Mouse (Mus musculus): Measurements from ENCODE around the gene Ltb4r2.

Ltb4r2 gene

GRCm38 (mm10) chr14:55730116-55730515 lies 31.1 kb upstream of the Ltb4r2 start:
- no peak for TF ChIP-seq CTCF (conservative IDR thresholded peaks at IDR 0.05; ENCODE audit: low read length)
- TF ChIP-seq NANOG (IDR thresholded peaks at IDR 0.05; ENCODE audit: borderline replicate concordance, low read length) = no peak
- no peak for TF ChIP-seq POU5F1 (IDR thresholded peaks at IDR 0.05; ENCODE audit: borderline replicate concordance, low read length)
- H3K27me3 ChIP-seq (ENCODE audit: insufficient read depth, low read length) = peaks cover 26% of the 10 kb centered on the region

GRCm38 (mm10) chr14:55730531-55731032 lies 30.6 kb upstream of the Ltb4r2 start:
- no peaks in the 10 kb centered on the region for H3K9me3 ChIP-seq (ENCODE audit: low read length)
- TF ChIP-seq NANOG (IDR thresholded peaks at IDR 0.05; ENCODE audit: borderline replicate concordance, low read length) = no peak
- no peak for TF ChIP-seq CTCF (conservative IDR thresholded peaks at IDR 0.05; ENCODE audit: low read length)
- TF ChIP-seq POU5F1 (IDR thresholded peaks at IDR 0.05; ENCODE audit: borderline replicate concordance, low read length) = no peak
- peaks cover 29% of the 10 kb centered on the region for H3K27me3 ChIP-seq (ENCODE audit: insufficient read depth, low read length)
- H3K4me3 ChIP-seq (replicated peaks; ENCODE audit: low read length) = no peak overlapping the region
- H3K4me1 ChIP-seq (replicated peaks; ENCODE audit: low read depth, low read length) = peaks cover 15% of the 10 kb centered on the region
- H3K36me3 ChIP-seq (ENCODE audit: insufficient read depth, low read length) = no peaks in the 10 kb centered on the region

More at GRCm38 (mm10) chr14:55730116-55730515, 31.1 kb upstream of the Ltb4r2 start:
- H3K36me3 ChIP-seq (ENCODE audit: insufficient read depth, low read length) = no peaks in the 10 kb centered on the region
- H3K4me3 ChIP-seq (replicated peaks; ENCODE audit: low read length) = no peak overlapping the region
- H3K9me3 ChIP-seq (ENCODE audit: low read length) = no peaks in the 10 kb centered on the region
- H3K4me1 ChIP-seq (replicated peaks; ENCODE audit: low read depth, low read length) = peaks cover 19% of the 10 kb centered on the region

- peaks cover 31% of the 10 kb centered on the region for H3K27me3 ChIP-seq (ENCODE audit: insufficient read depth, low read length)
- H3K36me3 ChIP-seq (ENCODE audit: insufficient read depth, low read length) = peaks cover 6% of the 10 kb centered on the region
- no peaks in the 10 kb centered on the region for H3K9me3 ChIP-seq (ENCODE audit: low read length)
- H3K4me3 ChIP-seq (replicated peaks; ENCODE audit: low read length) = no peak overlapping the region
- peaks cover 3% of the 10 kb centered on the region; the same call in 1 of the 2 replicates for H3K4me1 ChIP-seq (replicated peaks; ENCODE audit: low read depth, low read length)
- TF ChIP-seq POU5F1 (IDR thresholded peaks at IDR 0.05; ENCODE audit: borderline replicate concordance, low read length) (no peak), CTCF (conservative IDR thresholded peaks at IDR 0.05; ENCODE audit: low read length) (no peak), NANOG (IDR thresholded peaks at IDR 0.05; ENCODE audit: borderline replicate concordance, low read length) (no peak)
Measured at GRCm38 (mm10) chr14:55733889-55734288, 27.3 kb upstream of the Ltb4r2 start.

GRCm38 (mm10) chr14:55734869-55735268 lies 26.4 kb upstream of the Ltb4r2 start:
- Histone ChIP-seq H3K36me3 (ENCODE audit: insufficient read depth, low read length) (peaks cover 15% of the 10 kb centered on the region), H3K4me1 (replicated peaks; ENCODE audit: low read depth, low read length) (peaks cover 10% of the 10 kb centered on the region), H3K4me3 (replicated peaks; ENCODE audit: low read length) (no peak overlapping the region), H3K9me3 (ENCODE audit: low read length) (no peaks in the 10 kb centered on the region), H3K27me3 (ENCODE audit: insufficient read depth, low read length) (peaks cover 30% of the 10 kb centered on the region)
- no peak for TF ChIP-seq CTCF (conservative IDR thresholded peaks at IDR 0.05; ENCODE audit: low read length)
- no peak for TF ChIP-seq NANOG (IDR thresholded peaks at IDR 0.05; ENCODE audit: borderline replicate concordance, low read length)
- TF ChIP-seq POU5F1 (IDR thresholded peaks at IDR 0.05; ENCODE audit: borderline replicate concordance, low read length) = no peak

GRCm38 (mm10) chr14:55735334-55735733 lies 25.9 kb upstream of the Ltb4r2 start:
- TF ChIP-seq NANOG (IDR thresholded peaks at IDR 0.05; ENCODE audit: borderline replicate concordance, low read length) (no peak), POU5F1 (IDR thresholded peaks at IDR 0.05; ENCODE audit: borderline replicate concordance, low read length) (no peak), CTCF (conservative IDR thresholded peaks at IDR 0.05; ENCODE audit: low read length) (no peak)
- Histone ChIP-seq H3K36me3 (ENCODE audit: insufficient read depth, low read length) (peaks cover 20% of the 10 kb centered on the region), H3K27me3 (ENCODE audit: insufficient read depth, low read length) (peaks cover 25% of the 10 kb centered on the region), H3K9me3 (ENCODE audit: low read length) (no peaks in the 10 kb centered on the region), H3K4me1 (replicated peaks; ENCODE audit: low read depth, low read length) (peaks cover 11% of the 10 kb centered on the region), H3K4me3 (replicated peaks; ENCODE audit: low read length) (no peak overlapping the region)

GRCm38 (mm10) chr14:55735758-55736157 lies 25.5 kb upstream of the Ltb4r2 start:
- Histone ChIP-seq H3K9me3 (ENCODE audit: low read length) (no peaks in the 10 kb centered on the region), H3K36me3 (ENCODE audit: insufficient read depth, low read length) (peaks cover 24% of the 10 kb centered on the region), H3K4me1 (replicated peaks; ENCODE audit: low read depth, low read length) (peaks cover 11% of the 10 kb centered on the region), H3K27me3 (ENCODE audit: insufficient read depth, low read length) (peaks cover 21% of the 10 kb centered on the region), H3K4me3 (replicated peaks; ENCODE audit: low read length) (no peak overlapping the region)
- TF ChIP-seq NANOG (IDR thresholded peaks at IDR 0.05; ENCODE audit: borderline replicate concordance, low read length) (no peak), CTCF (conservative IDR thresholded peaks at IDR 0.05; ENCODE audit: low read length) (no peak), POU5F1 (IDR thresholded peaks at IDR 0.05; ENCODE audit: borderline replicate concordance, low read length) (no peak)

- Histone ChIP-seq H3K9me3 (ENCODE audit: low read length) (no peaks in the 10 kb centered on the region), H3K36me3 (ENCODE audit: insufficient read depth, low read length) (peaks cover 34% of the 10 kb centered on the region), H3K4me1 (replicated peaks; ENCODE audit: low read depth, low read length) (peaks cover 11% of the 10 kb centered on the region), H3K4me3 (replicated peaks; ENCODE audit: low read length) (no peak overlapping the region), H3K27me3 (ENCODE audit: insufficient read depth, low read length) (peaks cover 14% of the 10 kb centered on the region; the same call in 1 of the 2 replicates)
- TF ChIP-seq CTCF (conservative IDR thresholded peaks at IDR 0.05; ENCODE audit: low read length) = no peak
- no peak for TF ChIP-seq NANOG (IDR thresholded peaks at IDR 0.05; ENCODE audit: borderline replicate concordance, low read length)
- no peak for TF ChIP-seq POU5F1 (IDR thresholded peaks at IDR 0.05; ENCODE audit: borderline replicate concordance, low read length)
Measured at GRCm38 (mm10) chr14:55737086-55737687, 24.0 kb upstream of the Ltb4r2 start.

GRCm38 (mm10) chr14:55743711-55744110 lies 17.5 kb upstream of the Ltb4r2 start:
- Histone ChIP-seq H3K36me3 (ENCODE audit: insufficient read depth, low read length) (peaks cover 56% of the 10 kb centered on the region), H3K4me1 (replicated peaks; ENCODE audit: low read depth, low read length) (peaks cover 41% of the 10 kb centered on the region), H3K9me3 (ENCODE audit: low read length) (no peaks in the 10 kb centered on the region), H3K27me3 (ENCODE audit: insufficient read depth, low read length) (no peaks in the 10 kb centered on the region), H3K4me3 (replicated peaks; ENCODE audit: low read length) (no peak overlapping the region)
- TF ChIP-seq CTCF (conservative IDR thresholded peaks at IDR 0.05; ENCODE audit: low read length) (peak; percentile 99), POU5F1 (IDR thresholded peaks at IDR 0.05; ENCODE audit: borderline replicate concordance, low read length) (no peak), NANOG (IDR thresholded peaks at IDR 0.05; ENCODE audit: borderline replicate concordance, low read length) (no peak)
